Mouse (Mus musculus) forebrain, embryonic 13.5 days (tissue): ENCODE measurements around the gene Arhgap42. TPM values are rescaled to one million over a fixed set of nuclear protein-coding genes. Genes with fewer than 3 reads are reported as not detected.

ENCODE experiments used
- ATAC-seq: fragments of 200-750 bp; cut with Nextera tagmentation; 2 replicates; pipeline ENCODE4 v1.8.0; 2017
- H3K27ac ChIP-seq: fragments of 300-500 bp; sonication (generic); 2 replicates; pipeline ENCODE4 v1.5.1; 2015; ENCODE audit warnings: inconsistent platforms, mild to moderate bottlenecking, moderate library complexity
- H3K27me3 ChIP-seq: fragments of 300-500 bp; sonication (generic); 2 replicates; pipeline ENCODE4 v1.6.1; 2015; ENCODE audit warnings: mild to moderate bottlenecking, inconsistent platforms
- H3K36me3 ChIP-seq: fragments of 300-500 bp; sonication (generic); 2 replicates; pipeline ENCODE4 v1.6.1; 2015; ENCODE audit warnings: mild to moderate bottlenecking, inconsistent platforms; ENCODE audit not compliant: poor library complexity, severe bottlenecking
- H3K4me1 ChIP-seq: fragments of 300-500 bp; sonication (generic); 2 replicates; pipeline ENCODE4 v1.6.1; 2015; ENCODE audit warnings: inconsistent platforms
- H3K4me2 ChIP-seq: fragments of 300-500 bp; sonication (generic); 2 replicates; pipeline ENCODE4 v1.6.1; 2015; ENCODE audit warnings: inconsistent platforms, mild to moderate bottlenecking, moderate library complexity
- H3K4me3 ChIP-seq: fragments of 300-500 bp; sonication (generic); 2 replicates; pipeline ENCODE4 v1.5.1; 2015; ENCODE audit warnings: mild to moderate bottlenecking, inconsistent platforms
- H3K9ac ChIP-seq: fragments of 300-500 bp; sonication (generic); 2 replicates; pipeline ENCODE4 v1.6.1; 2015; ENCODE audit warnings: mild to moderate bottlenecking, inconsistent platforms
- H3K9me3 ChIP-seq: fragments of 300-500 bp; sonication (generic); replicated peaks from 2 replicates; pipeline ENCODE4 v1.6.1; 2016; ENCODE audit warnings: inconsistent platforms
- WGBS: fragments of 180-500 bp; shearing (Covaris S2); methylation state at CpG from one replicate; pipeline ENCODE4 v1.1.7; 2015; 5-methylcytosine and 5-hydroxymethylcytosine counted together
- polyA plus RNA-seq: library from polyadenylated mRNA; unstranded; fragments of >200 nt; fragmentation: Nextera tagmentation; extraction: Ambion mirVana; gene quantifications from 2 replicates; pipeline ENCODE4 v1.2.1, GENCODE M21; 2015

Arhgap42 gene
- polyA plus RNA-seq, 1 experiment from 2014 or later: 22.9 TPM

- 0 out of 2 replicates have a peak, but pooled peaks have one; percentile 10 for ATAC-seq
- no peak overlapping the region for H3K4me2 ChIP-seq
- H3K9me3 ChIP-seq: no peaks in the 10 kb centered on the region
- H3K4me1 ChIP-seq: no peaks in the 10 kb centered on the region
- H3K27ac ChIP-seq: no peak overlapping the region
- H3K9ac ChIP-seq: no peak overlapping the region
- 77% methylated on average over 1 of the region's 1 CpGs for WGBS
- H3K36me3 ChIP-seq: no peaks in the 10 kb centered on the region
- H3K4me3 ChIP-seq: no peak overlapping the region
- H3K27me3 ChIP-seq: no peaks in the 10 kb centered on the region
Measured at GRCm38 (mm10) chr9:9093096-9093495, 145.8 kb downstream of the Arhgap42 start.

- no peaks in the 10 kb centered on the region for H3K9me3 ChIP-seq
- H3K4me3 ChIP-seq: no peak overlapping the region
- no peak overlapping the region for H3K27ac ChIP-seq
- ATAC-seq: no peak
- H3K4me1 ChIP-seq: no peaks in the 10 kb centered on the region
- H3K9ac ChIP-seq: no peak overlapping the region
- WGBS: 83% methylated on average over 2 of the region's 2 CpGs
- H3K27me3 ChIP-seq: no peaks in the 10 kb centered on the region
- H3K4me2 ChIP-seq: no peak overlapping the region
- no peaks in the 10 kb centered on the region for H3K36me3 ChIP-seq
Measured at GRCm38 (mm10) chr9:9083441-9083840, 155.5 kb downstream of the Arhgap42 start.

GRCm38 (mm10) chr9:9052920-9053319 lies 186.0 kb downstream of the Arhgap42 start:
- Histone ChIP-seq H3K4me1 (no peaks in the 10 kb centered on the region), H3K9me3 (no peaks in the 10 kb centered on the region), H3K27ac (no peak overlapping the region), H3K4me3 (no peak overlapping the region), H3K4me2 (no peak overlapping the region), H3K36me3 (peaks cover 5% of the 10 kb centered on the region; the same call in 1 of the 2 replicates), H3K27me3 (no peaks in the 10 kb centered on the region), H3K9ac (no peak overlapping the region)
- ATAC-seq: no peak

- Histone ChIP-seq H3K9me3 (no peaks in the 10 kb centered on the region), H3K4me2 (no peak overlapping the region), H3K27me3 (no peaks in the 10 kb centered on the region), H3K36me3 (no peaks in the 10 kb centered on the region), H3K27ac (no peak overlapping the region), H3K4me1 (no peaks in the 10 kb centered on the region), H3K9ac (no peak overlapping the region), H3K4me3 (no peak overlapping the region)
- WGBS: 42% methylated on average over 5 of the region's 5 CpGs
- ATAC-seq: peak; percentile 78
Measured at GRCm38 (mm10) chr9:9051184-9051583, 187.7 kb downstream of the Arhgap42 start.

GRCm38 (mm10) chr9:9049202-9049601 lies 189.7 kb downstream of the Arhgap42 start:
- Histone ChIP-seq H3K36me3 (no peaks in the 10 kb centered on the region), H3K9me3 (no peaks in the 10 kb centered on the region), H3K4me1 (no peaks in the 10 kb centered on the region), H3K27ac (no peak overlapping the region), H3K4me3 (no peak overlapping the region), H3K9ac (no peak overlapping the region), H3K4me2 (no peak overlapping the region), H3K27me3 (no peaks in the 10 kb centered on the region)
- 56% methylated on average over 3 of the region's 3 CpGs for WGBS
- no peak for ATAC-seq

GRCm38 (mm10) chr9:9041009-9041408 lies 197.9 kb downstream of the Arhgap42 start:
- no peak for ATAC-seq
- Histone ChIP-seq H3K4me2 (no peak overlapping the region), H3K4me3 (no peak overlapping the region), H3K27ac (no peak overlapping the region), H3K4me1 (no peaks in the 10 kb centered on the region), H3K36me3 (no peaks in the 10 kb centered on the region), H3K27me3 (no peaks in the 10 kb centered on the region), H3K9ac (no peak overlapping the region), H3K9me3 (0 out of 2 replicates have a peak, but pooled peaks cover 5% of the 10 kb centered on the region)
- 95% methylated on average over 7 of the region's 7 CpGs for WGBS

- Histone ChIP-seq H3K4me2 (no peak overlapping the region), H3K9me3 (0 out of 2 replicates have a peak, but pooled peaks cover 5% of the 10 kb centered on the region), H3K4me3 (no peak overlapping the region), H3K36me3 (no peaks in the 10 kb centered on the region), H3K4me1 (no peaks in the 10 kb centered on the region), H3K9ac (no peak overlapping the region), H3K27me3 (no peaks in the 10 kb centered on the region), H3K27ac (no peak overlapping the region)
- ATAC-seq: peak; percentile 69; the same call in 1 of the 2 replicates
- 72% methylated on average over 3 of the region's 3 CpGs for WGBS
Measured at GRCm38 (mm10) chr9:9037017-9037671, 201.8 kb downstream of the Arhgap42 start.

- H3K4me2 ChIP-seq: no peak overlapping the region
Measured at GRCm38 (mm10) chr9:9027904-9028303, 211.0 kb downstream of the Arhgap42 start.

GRCm38 (mm10) chr9:9027445-9027844 lies 211.5 kb downstream of the Arhgap42 start:
- H3K9me3 ChIP-seq: no peaks in the 10 kb centered on the region
- H3K4me1 ChIP-seq: peaks cover 8% of the 10 kb centered on the region; the same call in 1 of the 2 replicates
- H3K27ac ChIP-seq: no peak overlapping the region
- no peak overlapping the region for H3K4me3 ChIP-seq
- no peak overlapping the region for H3K9ac ChIP-seq
- H3K4me2 ChIP-seq: no peak overlapping the region
- no peaks in the 10 kb centered on the region for H3K27me3 ChIP-seq
- WGBS: under 1% methylated on average over 5 of the region's 5 CpGs
- ATAC-seq: peak; percentile 75; the same call in 1 of the 2 replicates
- H3K36me3 ChIP-seq: no peaks in the 10 kb centered on the region

More at GRCm38 (mm10) chr9:9027904-9028303, 211.0 kb downstream of the Arhgap42 start:
- Histone ChIP-seq H3K9me3 (no peaks in the 10 kb centered on the region), H3K4me1 (peaks cover 8% of the 10 kb centered on the region; the same call in 1 of the 2 replicates), H3K9ac (no peak overlapping the region), H3K27ac (no peak overlapping the region), H3K4me3 (no peak overlapping the region), H3K36me3 (no peaks in the 10 kb centered on the region), H3K27me3 (no peaks in the 10 kb centered on the region)
- 61% methylated on average over 3 of the region's 3 CpGs for WGBS
- ATAC-seq: no peak; the same call in 1 of the 2 replicates

GRCm38 (mm10) chr9:9015108-9015507 lies 223.8 kb downstream of the Arhgap42 start:
- Histone ChIP-seq H3K9me3 (no peaks in the 10 kb centered on the region), H3K9ac (no peak overlapping the region), H3K36me3 (peaks cover 6% of the 10 kb centered on the region; the same call in 1 of the 2 replicates), H3K27me3 (no peaks in the 10 kb centered on the region), H3K4me3 (no peak overlapping the region), H3K27ac (no peak overlapping the region), H3K4me2 (no peak overlapping the region), H3K4me1 (no peaks in the 10 kb centered on the region)
- WGBS: 92% methylated on average over 2 of the region's 2 CpGs
- no peak for ATAC-seq

- no peaks in the 10 kb centered on the region for H3K9me3 ChIP-seq
- H3K9ac ChIP-seq: no peak overlapping the region
- no peak for ATAC-seq
Measured at GRCm38 (mm10) chr9:9001170-9001569, 237.7 kb downstream of the Arhgap42 start.

GRCm38 (mm10) chr9:8996494-8996893 lies 242.4 kb downstream of the Arhgap42 start:
- no peak for ATAC-seq
- H3K9ac ChIP-seq: no peak overlapping the region
- WGBS: 77% methylated on average over 2 of the region's 2 CpGs
- no peaks in the 10 kb centered on the region for H3K9me3 ChIP-seq
- no peaks in the 10 kb centered on the region for H3K27me3 ChIP-seq
- no peak overlapping the region for H3K4me2 ChIP-seq
- H3K36me3 ChIP-seq: no peaks in the 10 kb centered on the region
- H3K27ac ChIP-seq: no peak overlapping the region
- no peak overlapping the region for H3K4me3 ChIP-seq
- H3K4me1 ChIP-seq: no peaks in the 10 kb centered on the region

More at GRCm38 (mm10) chr9:9001170-9001569, 237.7 kb downstream of the Arhgap42 start:
- Histone ChIP-seq H3K4me2 (no peak overlapping the region), H3K36me3 (peaks cover 8% of the 10 kb centered on the region), H3K4me1 (no peaks in the 10 kb centered on the region), H3K27me3 (no peaks in the 10 kb centered on the region), H3K27ac (no peak overlapping the region), H3K4me3 (no peak overlapping the region)

GRCm38 (mm10) chr9:8982315-8982714 lies 256.6 kb downstream of the Arhgap42 start:
- Histone ChIP-seq H3K27ac (no peak overlapping the region), H3K4me1 (no peaks in the 10 kb centered on the region), H3K27me3 (no peaks in the 10 kb centered on the region), H3K4me3 (no peak overlapping the region), H3K36me3 (no peaks in the 10 kb centered on the region), H3K4me2 (no peak overlapping the region), H3K9me3 (no peaks in the 10 kb centered on the region), H3K9ac (no peak overlapping the region)
- no peak for ATAC-seq
- 74% methylated on average over 3 of the region's 3 CpGs for whole genome bisulfite sequencing
